Mouse (Mus musculus) left cerebral cortex, adult 11 months (tissue): ENCODE measurements around the gene Olfml3.

ENCODE experiments used
- DNase-seq: peaks from one replicate; pipeline ENCODE4 v3.0.0; 2022; ENCODE audit warnings: low spot score

Olfml3 gene

DNA sequence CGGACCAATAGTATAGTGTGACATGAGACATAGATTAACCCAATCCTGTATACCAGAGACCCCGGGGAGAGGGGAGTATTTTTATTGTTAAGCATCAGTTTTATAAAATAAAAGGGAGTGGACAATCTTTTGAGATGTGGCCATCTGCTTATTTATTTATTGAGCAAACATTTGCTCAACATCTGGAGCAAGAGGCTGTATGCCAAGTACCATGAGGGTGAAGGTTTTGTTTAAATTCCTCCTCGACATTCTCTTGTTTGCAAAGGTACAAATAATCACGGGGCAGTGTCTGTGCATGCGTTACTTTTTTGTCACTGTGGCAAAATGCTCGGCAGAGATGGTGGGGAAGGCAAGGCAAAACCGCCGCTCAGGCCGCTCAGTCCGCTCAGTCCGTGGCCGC, 32.4 kb downstream of the Olfml3 start:
- no peak for DNase-seq

DNA sequence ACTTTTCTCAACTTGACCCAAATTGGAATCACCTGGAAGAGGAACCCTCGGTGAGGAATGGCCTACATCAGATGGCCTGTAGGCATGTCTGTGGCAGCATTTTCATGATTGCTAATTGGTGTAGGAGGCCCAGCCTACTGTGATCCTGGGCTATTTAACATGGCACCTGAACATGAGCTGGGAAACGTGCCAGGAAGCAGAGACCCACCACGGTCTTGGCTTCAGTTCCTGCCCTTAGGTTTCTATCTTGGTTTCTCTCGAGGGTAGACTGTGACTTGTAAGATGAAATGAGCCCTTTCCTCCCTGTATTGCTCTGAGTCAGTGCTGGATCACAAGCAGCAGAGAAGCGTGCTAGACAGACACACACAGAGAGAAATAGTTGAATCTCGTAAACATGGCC, 33.1 kb downstream of the Olfml3 start:
- DNase-seq: no peak

DNA sequence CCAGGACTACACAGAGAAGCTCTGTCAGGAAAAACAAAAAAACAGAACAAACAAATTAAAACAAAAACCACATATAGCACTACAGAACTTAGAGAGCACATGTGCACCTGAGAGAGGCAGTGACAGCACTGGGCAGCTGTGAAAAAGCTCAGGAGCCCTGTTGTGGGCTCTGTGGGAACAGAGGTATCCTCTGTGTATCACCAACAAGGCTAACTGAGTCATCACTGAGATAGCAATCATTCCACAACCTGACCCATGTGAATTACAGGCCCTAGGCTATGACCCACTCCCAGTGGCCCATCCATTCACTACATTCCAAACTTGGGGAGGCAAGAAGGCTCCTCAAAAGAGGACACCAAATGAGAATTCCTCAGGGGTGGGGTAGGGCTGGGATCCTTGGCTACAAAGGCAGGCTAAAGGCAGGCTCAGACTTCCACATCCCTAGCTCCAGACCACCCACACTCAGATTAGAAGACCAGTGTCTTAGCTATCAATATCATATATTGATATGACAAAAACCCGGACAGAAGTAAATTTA, 41.3 kb downstream of the Olfml3 start:
- no peak for DNase-seq

DNA sequence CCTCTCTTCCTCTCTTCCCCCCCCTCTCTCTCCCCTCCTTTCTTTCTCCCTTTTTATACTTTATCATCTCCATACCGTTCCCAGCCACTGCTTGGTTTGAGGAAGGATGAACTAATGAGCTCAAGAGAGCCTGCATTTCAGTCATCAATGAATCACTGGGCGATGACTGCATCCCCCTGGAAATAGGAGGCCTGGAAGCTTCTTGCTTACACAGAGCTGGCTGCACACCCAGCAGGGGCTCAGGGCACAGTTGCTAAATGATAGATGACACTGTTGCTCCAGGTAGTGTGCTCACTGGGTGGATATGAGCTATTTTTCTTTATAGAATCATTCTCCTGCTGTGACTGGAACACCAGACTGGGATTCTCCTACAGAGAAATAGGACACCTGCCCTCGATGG, 42.2 kb downstream of the Olfml3 start:
- DNase-seq: no peak

DNA sequence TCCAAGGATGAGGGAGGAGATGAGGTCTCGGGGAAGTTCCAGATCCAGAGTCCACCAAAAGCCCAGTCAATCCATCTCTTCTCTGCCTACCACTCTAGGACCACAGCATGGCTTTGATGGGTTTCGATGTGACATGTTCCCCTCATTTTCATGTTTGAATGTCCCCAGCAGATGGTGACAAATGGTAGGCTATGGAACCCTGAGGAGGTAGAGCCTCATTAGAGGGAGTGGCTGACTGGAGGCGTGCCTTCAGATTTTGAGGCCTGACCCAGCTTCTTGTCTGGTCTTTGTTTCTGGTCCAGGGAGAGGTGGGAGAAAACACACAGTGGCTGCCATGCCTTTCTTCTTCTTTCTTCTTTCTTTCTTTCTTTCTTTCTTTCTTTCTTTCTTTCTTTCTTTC, 47.3 kb downstream of the Olfml3 start:
- DNase-seq: no peak

DNA sequence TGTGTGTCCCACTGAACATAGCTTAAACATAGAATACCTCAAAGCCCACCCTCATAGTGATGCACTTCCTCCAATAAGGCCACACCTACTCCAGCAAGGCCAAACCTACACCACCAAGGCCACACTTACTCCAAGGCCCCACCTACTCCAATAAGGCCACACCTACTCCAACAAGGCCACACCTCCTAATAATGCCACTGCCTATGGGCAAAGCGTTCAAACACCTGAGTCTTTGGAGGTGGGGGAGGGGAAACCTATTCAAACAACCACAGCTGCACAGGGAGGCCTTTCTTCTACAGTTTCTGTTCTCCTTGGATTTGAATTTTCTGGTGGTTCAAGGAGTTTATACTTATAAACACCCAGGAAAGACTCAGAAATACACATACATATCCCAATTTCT, 48.8 kb downstream of the Olfml3 start:
- no peak for DNase-seq

DNA sequence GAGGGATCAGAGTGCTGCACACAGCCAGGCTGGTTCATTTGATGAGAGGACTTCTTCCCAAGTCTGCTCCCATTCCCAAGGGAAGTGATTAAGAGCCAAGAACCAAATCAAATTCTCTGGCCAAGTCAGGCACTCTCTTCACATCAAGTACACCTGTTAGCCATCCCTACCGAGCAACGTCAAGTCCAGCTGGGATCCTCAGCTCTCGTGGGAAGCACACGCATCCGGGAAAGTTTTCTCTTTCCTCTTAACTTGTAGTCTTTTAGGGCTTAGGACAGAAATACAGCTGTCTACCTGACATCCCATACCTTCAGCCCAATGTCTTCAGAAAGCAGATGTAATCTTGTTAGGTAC, 53.9 kb downstream of the Olfml3 start:
- DNase-seq: no peak

DNA sequence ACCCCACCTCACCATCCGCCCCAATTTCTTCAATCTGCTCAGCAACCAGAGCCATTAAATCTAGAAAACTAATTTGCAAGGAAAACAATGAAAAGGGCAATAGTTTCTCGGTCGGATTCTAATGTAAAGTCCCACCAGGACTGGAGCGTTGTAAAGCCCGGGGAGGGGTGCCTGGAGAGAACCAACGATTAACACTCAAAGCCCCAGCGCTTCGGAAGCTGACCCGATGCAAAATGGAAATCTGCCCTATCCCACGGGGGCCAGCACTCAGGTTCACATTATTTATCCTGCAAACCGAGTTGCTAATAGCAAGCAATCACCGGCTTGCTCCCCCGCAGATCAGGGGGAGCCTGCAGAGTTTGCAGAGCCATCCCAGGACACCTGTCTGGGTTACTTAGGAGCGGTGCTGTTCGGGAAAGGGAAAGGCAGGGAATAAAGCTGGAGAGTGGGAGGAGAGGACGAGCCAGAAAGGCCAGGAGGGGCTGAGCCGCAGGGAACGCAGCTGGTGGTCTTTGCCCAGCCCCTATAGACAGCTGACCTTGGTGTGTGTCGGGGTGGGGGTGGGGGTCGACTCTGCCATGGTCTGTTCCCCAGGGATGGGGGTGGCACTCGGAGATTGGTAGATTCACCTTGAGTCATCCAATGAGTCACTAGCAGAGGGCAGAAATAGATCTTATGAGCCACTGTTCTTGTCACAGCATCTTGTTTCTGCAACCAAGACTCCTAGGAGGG, 54.4 kb downstream of the Olfml3 start:
- DNase-seq: peak; percentile 68

DNA sequence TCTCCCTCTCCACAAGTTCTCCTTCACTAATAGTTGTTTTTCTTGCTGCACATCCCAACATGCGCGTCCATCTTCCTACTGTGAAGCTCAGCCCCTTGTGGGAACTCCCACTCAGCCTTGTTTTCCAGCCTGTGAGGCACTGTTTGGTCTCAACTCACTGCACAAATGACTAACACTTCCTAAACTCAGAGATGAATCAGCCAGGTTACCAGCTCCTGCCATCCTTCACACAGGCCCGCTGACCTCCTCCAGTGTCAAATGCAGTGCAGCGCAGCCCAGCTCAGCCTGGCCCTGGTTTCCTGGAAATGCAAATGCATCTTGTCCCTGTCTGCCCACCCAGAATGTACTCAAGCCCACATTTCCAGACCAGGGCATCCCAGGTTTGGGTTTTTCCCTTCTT, 55.3 kb downstream of the Olfml3 start:
- no peak for DNase-seq

DNA sequence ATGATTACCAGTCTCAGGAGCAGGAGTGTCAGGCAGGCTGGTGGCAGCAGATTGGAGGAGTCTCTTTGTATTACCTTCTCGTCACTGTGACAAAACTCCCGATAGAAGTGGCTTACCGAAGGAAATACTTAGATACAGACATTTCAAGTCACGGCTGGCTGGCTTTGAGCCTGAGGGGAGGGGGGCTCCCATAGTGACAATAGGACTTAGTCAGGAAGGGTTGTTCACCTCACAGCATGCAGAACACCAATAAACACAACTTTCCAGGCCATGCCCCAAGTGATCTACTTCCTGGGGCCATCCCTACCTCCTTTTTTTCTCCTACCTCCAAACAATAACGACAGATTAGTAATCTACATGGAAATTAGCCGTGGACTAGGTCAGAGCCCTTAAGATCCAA, 59.0 kb downstream of the Olfml3 start:
- DNase-seq: no peak

DNA sequence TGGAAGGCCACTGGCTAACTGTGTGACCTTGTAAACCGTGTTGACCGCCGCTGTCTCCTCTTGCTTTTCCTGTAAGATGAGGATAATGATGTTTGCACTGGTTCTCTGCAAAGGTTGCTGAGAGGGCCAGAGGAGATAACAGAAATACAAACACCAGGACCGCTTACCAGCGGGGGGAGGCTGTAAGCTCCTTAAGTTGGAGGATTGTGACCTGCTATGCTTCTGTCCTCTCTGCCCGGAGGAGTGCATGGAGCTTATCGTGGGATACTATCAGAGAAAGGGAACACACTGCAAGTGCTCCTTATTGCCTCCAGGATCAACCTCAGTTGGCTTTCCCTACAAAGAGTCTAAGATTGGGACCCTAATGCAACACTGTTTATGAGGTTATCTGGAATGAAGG, 65.1 kb downstream of the Olfml3 start:
- no peak for DNase-seq
